Mouse (Mus musculus) embryonic facial prominence, embryonic 15.5 days (tissue): ENCODE measurements around the gene Slc34a3. TPM values are rescaled to one million over a fixed set of nuclear protein-coding genes. Genes with fewer than 3 reads are reported as not detected.

Experiments used
- ATAC-seq: fragments of 200-750 bp; cut with Nextera tagmentation; 2 replicates; pipeline ENCODE4 v1.8.0; 2017; ENCODE audit warnings: low read depth, moderate TSS enrichment; ENCODE audit not compliant: insufficient number of reproducible peaks, low FRiP score, low TSS enrichment
- H3K27ac ChIP-seq: fragments of 300-500 bp; sonication (generic); replicated peaks from 2 replicates; pipeline ENCODE4 v1.5.1; 2015; ENCODE audit warnings: mild to moderate bottlenecking, inconsistent platforms
- H3K27me3 ChIP-seq: fragments of 300-500 bp; sonication (generic); 2 replicates; pipeline ENCODE4 v1.6.1; 2015; ENCODE audit warnings: inconsistent platforms
- H3K36me3 ChIP-seq: fragments of 300-500 bp; sonication (generic); 2 replicates; pipeline ENCODE4 v1.6.1; 2015; ENCODE audit warnings: mild to moderate bottlenecking, inconsistent platforms
- H3K4me1 ChIP-seq: fragments of 300-500 bp; sonication (generic); 2 replicates; pipeline ENCODE4 v1.6.1; 2015; ENCODE audit warnings: inconsistent platforms
- H3K4me2 ChIP-seq: fragments of 300-500 bp; sonication (generic); replicated peaks from 2 replicates; pipeline ENCODE4 v1.6.1; 2015; ENCODE audit warnings: mild to moderate bottlenecking, inconsistent platforms
- H3K4me3 ChIP-seq: fragments of 300-500 bp; sonication (generic); replicated peaks from 2 replicates; pipeline ENCODE4 v1.5.1; 2015; ENCODE audit warnings: mild to moderate bottlenecking, inconsistent platforms
- H3K9ac ChIP-seq: fragments of 300-500 bp; sonication (generic); 2 replicates; pipeline ENCODE4 v1.6.1; 2015; ENCODE audit warnings: inconsistent platforms
- H3K9me3 ChIP-seq: fragments of 300-500 bp; sonication (generic); replicated peaks from 2 replicates; pipeline ENCODE4 v1.6.1; 2016; ENCODE audit warnings: inconsistent platforms
- WGBS: fragments of 180-500 bp; shearing (Covaris S2); methylation state at CpG from one replicate; pipeline ENCODE4 v1.1.7; 2015; 5-methylcytosine and 5-hydroxymethylcytosine counted together
- polyA plus RNA-seq: library from polyadenylated mRNA; unstranded; fragments of >200 nt; fragmentation: Nextera tagmentation; extraction: Ambion mirVana; gene quantifications from 2 replicates; pipeline ENCODE4 v1.2.1, GENCODE M21; 2015

The Slc34a3 gene
- polyA plus RNA-seq, 1 experiment from 2014 or later, result not detected

- H3K4me1 ChIP-seq, result peaks cover 21% of the 10 kb centered on the region
- no peak overlapping the region for H3K9ac ChIP-seq
- no peak overlapping the region for H3K4me3 ChIP-seq
- ATAC-seq, result no peak
- peaks cover 59% of the 10 kb centered on the region for H3K36me3 ChIP-seq
- no peak overlapping the region for H3K27ac ChIP-seq
- H3K27me3 ChIP-seq, result no peaks in the 10 kb centered on the region
- H3K9me3 ChIP-seq, result no peaks in the 10 kb centered on the region
- 81% methylated on average over 1 of the region's 1 CpGs for WGBS
- H3K4me2 ChIP-seq, result no peak overlapping the region
Measured at GRCm38 (mm10) chr2:25207593-25207992, 26.6 kb downstream of the Slc34a3 start.

GRCm38 (mm10) chr2:25203631-25204214 lies 30.4 kb downstream of the Slc34a3 start:
- no peak; the same call in 1 of the 2 replicates for ATAC-seq
- H3K36me3 ChIP-seq, result peaks cover 90% of the 10 kb centered on the region
- H3K9me3 ChIP-seq, result no peaks in the 10 kb centered on the region
- no peak overlapping the region for H3K4me3 ChIP-seq
- no peak overlapping the region for H3K9ac ChIP-seq
- no peak overlapping the region for H3K27ac ChIP-seq
- 66% methylated on average over 4 of the region's 4 CpGs for WGBS
- no peak overlapping the region for H3K4me2 ChIP-seq
- H3K27me3 ChIP-seq, result no peaks in the 10 kb centered on the region
- H3K4me1 ChIP-seq, result 0 out of 2 replicates have a peak, but pooled peaks cover 3% of the 10 kb centered on the region

- WGBS, result 97% methylated on average over 2 of the region's 2 CpGs
- no peaks in the 10 kb centered on the region for H3K9me3 ChIP-seq
- no peak overlapping the region for H3K9ac ChIP-seq
- H3K4me3 ChIP-seq, result no peak overlapping the region
- H3K4me2 ChIP-seq, result no peak overlapping the region
- no peak overlapping the region for H3K27ac ChIP-seq
- H3K4me1 ChIP-seq, result peaks cover 14% of the 10 kb centered on the region
- H3K36me3 ChIP-seq, result peaks cover 75% of the 10 kb centered on the region
- ATAC-seq, result no peak
- H3K27me3 ChIP-seq, result peaks cover 11% of the 10 kb centered on the region
Measured at GRCm38 (mm10) chr2:25200631-25201030, 33.5 kb downstream of the Slc34a3 start.

GRCm38 (mm10) chr2:25197946-25198345 lies 36.2 kb downstream of the Slc34a3 start:
- no peaks in the 10 kb centered on the region for H3K9me3 ChIP-seq
- ATAC-seq, result no peak
- H3K4me3 ChIP-seq, result no peak overlapping the region
- peaks cover 26% of the 10 kb centered on the region for H3K27me3 ChIP-seq
- H3K36me3 ChIP-seq, result peaks cover 48% of the 10 kb centered on the region
- H3K27ac ChIP-seq, result no peak overlapping the region
- no peak overlapping the region for H3K9ac ChIP-seq
- H3K4me1 ChIP-seq, result peaks cover 31% of the 10 kb centered on the region
- H3K4me2 ChIP-seq, result no peak overlapping the region

DNA sequence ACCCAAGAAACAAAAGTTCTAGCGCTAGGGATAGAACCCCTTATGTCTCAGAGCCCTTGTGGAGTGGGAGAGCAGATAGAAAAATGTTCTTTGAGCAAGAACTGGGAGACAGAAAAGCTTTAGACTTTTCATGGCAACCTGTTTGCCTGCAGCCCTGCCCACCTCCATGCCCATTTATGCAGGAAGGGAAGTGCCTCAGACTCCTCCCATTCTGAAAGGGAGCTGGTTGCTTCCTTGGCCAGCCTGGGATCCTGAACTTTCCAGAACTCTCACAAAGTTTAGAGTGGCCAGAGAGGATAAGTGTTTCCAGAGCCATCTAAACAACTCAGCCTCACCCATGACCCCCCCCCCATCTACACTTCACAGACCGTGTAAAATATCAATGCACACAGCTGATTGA lies 37.0 kb downstream of the Slc34a3 start:
- Histone ChIP-seq H3K36me3 (peaks cover 40% of the 10 kb centered on the region), H3K27me3 (peaks cover 26% of the 10 kb centered on the region), H3K9me3 (no peaks in the 10 kb centered on the region), H3K9ac (no peak overlapping the region), H3K4me1 (peaks cover 32% of the 10 kb centered on the region), H3K4me2 (peak overlapping the region; percentile 45), H3K4me3 (no peak overlapping the region), H3K27ac (peak overlapping the region; percentile 69)
- 18% methylated on average over 2 of the region's 2 CpGs for WGBS
- no peak for ATAC-seq

GRCm38 (mm10) chr2:25196172-25196954 lies 37.8 kb downstream of the Slc34a3 start, which contains the start of gene Tor4a:
Tor4a (minus strand) TSS chr2:25196886.
- 7% methylated on average over 8 of the region's 8 CpGs for WGBS
- H3K4me2 ChIP-seq, result peak within 1 kb of the TSS; percentile 45
- H3K27ac ChIP-seq, result peak within 1 kb of the TSS; percentile 69
- H3K4me1 ChIP-seq, result peaks cover 32% of the 10 kb centered on the region
- peak within 1 kb of the TSS; percentile 4; the same call in 1 of the 2 replicates for H3K9ac ChIP-seq
- H3K4me3 ChIP-seq, result peak within 1 kb of the TSS; percentile 33
- no peaks in the 10 kb centered on the region for H3K9me3 ChIP-seq
- peaks cover 26% of the 10 kb centered on the region for H3K27me3 ChIP-seq
- ATAC-seq, result peak; percentile 55; the same call in 1 of the 2 replicates
- peaks cover 32% of the 10 kb centered on the region for H3K36me3 ChIP-seq

GRCm38 (mm10) chr2:25195211-25196156 lies 38.7 kb downstream of the Slc34a3 start:
- H3K27me3 ChIP-seq, result peaks cover 26% of the 10 kb centered on the region
- peak overlapping the region; percentile 69 for H3K27ac ChIP-seq
- WGBS, result 21% methylated on average over 55 of the region's 55 CpGs
- peak overlapping the region; percentile 4; the same call in 1 of the 2 replicates for H3K9ac ChIP-seq
- H3K36me3 ChIP-seq, result peaks cover 23% of the 10 kb centered on the region
- no peaks in the 10 kb centered on the region for H3K9me3 ChIP-seq
- H3K4me1 ChIP-seq, result peaks cover 32% of the 10 kb centered on the region
- peak overlapping the region; percentile 33 for H3K4me3 ChIP-seq
- ATAC-seq, result no peak
- H3K4me2 ChIP-seq, result peak overlapping the region; percentile 45

DNA sequence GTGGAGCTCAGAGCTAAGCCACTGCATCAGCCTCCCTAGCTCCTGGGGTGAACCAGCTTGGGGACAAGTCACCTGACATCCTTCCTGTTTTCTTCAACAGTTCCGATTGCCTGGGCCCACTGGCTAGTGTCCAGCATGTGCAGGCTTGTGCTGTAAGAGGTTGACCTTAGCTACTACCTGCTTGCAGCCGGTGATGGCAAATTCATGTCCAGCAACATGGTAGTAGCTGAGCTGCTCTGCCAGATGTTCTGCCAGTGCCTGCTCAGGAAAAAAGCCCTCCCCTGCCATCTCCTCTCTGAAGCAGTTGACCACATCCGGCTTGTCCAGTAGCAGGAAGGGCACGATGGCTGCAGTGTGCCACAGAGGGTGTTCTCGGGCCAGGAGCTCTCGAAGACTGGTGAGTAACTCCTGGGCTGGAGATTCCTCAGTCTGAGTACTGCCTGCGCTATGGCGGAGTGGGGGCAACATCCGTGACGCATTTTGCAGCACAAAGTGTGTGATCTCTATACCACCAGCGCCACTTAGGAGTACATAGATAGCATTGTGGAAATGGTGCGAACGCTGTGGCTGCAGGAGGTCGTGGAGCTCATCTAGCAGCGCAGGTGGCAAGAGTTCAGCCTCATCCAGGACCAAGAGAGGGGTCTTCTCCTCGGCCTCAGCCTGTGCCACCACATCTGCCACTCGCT lies 39.5 kb downstream of the Slc34a3 start:
- Histone ChIP-seq H3K9ac (no peak overlapping the region), H3K36me3 (peaks cover 15% of the 10 kb centered on the region), H3K27ac (0 out of 2 replicates have a peak overlapping the region, but pooled peaks have one; percentile 28), H3K9me3 (no peaks in the 10 kb centered on the region), H3K4me3 (no peak overlapping the region; the same call in 1 of the 2 replicates), H3K27me3 (peaks cover 26% of the 10 kb centered on the region), H3K4me1 (peaks cover 32% of the 10 kb centered on the region), H3K4me2 (peak overlapping the region; percentile 45)
- 81% methylated on average over 17 of the region's 17 CpGs for WGBS
- no peak for ATAC-seq

- H3K27ac ChIP-seq, result peak overlapping the region; percentile 28; the same call in 1 of the 2 replicates
- 59% methylated on average over 5 of the region's 5 CpGs for WGBS
- H3K36me3 ChIP-seq, result peaks cover 10% of the 10 kb centered on the region
- peaks cover 32% of the 10 kb centered on the region for H3K4me1 ChIP-seq
- no peak overlapping the region for H3K4me3 ChIP-seq
- peaks cover 26% of the 10 kb centered on the region for H3K27me3 ChIP-seq
- H3K9me3 ChIP-seq, result no peaks in the 10 kb centered on the region
- ATAC-seq, result no peak
- H3K9ac ChIP-seq, result no peak overlapping the region
- H3K4me2 ChIP-seq, result no peak overlapping the region; the same call in 1 of the 2 replicates
Measured at GRCm38 (mm10) chr2:25194006-25194405, 40.2 kb downstream of the Slc34a3 start.

GRCm38 (mm10) chr2:25193330-25193770 lies 40.8 kb downstream of the Slc34a3 start:
- H3K9ac ChIP-seq, result no peak overlapping the region
- H3K36me3 ChIP-seq, result 0 out of 2 replicates have a peak, but pooled peaks cover 4% of the 10 kb centered on the region
- H3K27me3 ChIP-seq, result peaks cover 26% of the 10 kb centered on the region
- peak; percentile 70 for ATAC-seq
- no peak overlapping the region for H3K4me3 ChIP-seq
- no peak overlapping the region; the same call in 1 of the 2 replicates for H3K4me2 ChIP-seq
- under 1% methylated on average over 6 of the region's 6 CpGs for WGBS
- peaks cover 32% of the 10 kb centered on the region for H3K4me1 ChIP-seq
- H3K27ac ChIP-seq, result peak overlapping the region; percentile 28; the same call in 1 of the 2 replicates
- H3K9me3 ChIP-seq, result no peaks in the 10 kb centered on the region
